Mouse (Mus musculus) brain, embryonic 14.5 days (tissue): ENCODE data around the gene Rhobtb1.

Source experiments
- CTCF ChIP-seq: fragments of 200-500 bp; IDR thresholded peaks from 2 replicates; pipeline ENCODE4 v1.5.1; 2012; ENCODE audit warnings: inconsistent platforms, mild to moderate bottlenecking, moderate library complexity, borderline replicate concordance; ENCODE audit not compliant: insufficient read depth, insufficient read length; ENCODE audit errors: extremely low read depth
- POLR2A ChIP-seq: fragments of 200-500 bp; IDR thresholded peaks from 2 replicates; pipeline ENCODE4 v1.6.1; 2012; ENCODE audit warnings: mild to moderate bottlenecking, inconsistent platforms, borderline replicate concordance; ENCODE audit not compliant: poor library complexity, insufficient read depth, insufficient read length, severe bottlenecking; ENCODE audit errors: extremely low read depth

- TF ChIP-seq CTCF: no peak
- TF ChIP-seq POLR2A: no peak
Measured at GRCm38 (mm10) chr10:69149252-69149651, 2.0 kb upstream of the Rhobtb1 start.
